In genomic region chr1:136116183-136116582, GRCm38 (mm10) we compare ENCODE assay signal across 8 mouse cellular contexts. TPM values are rescaled to one million over a fixed set of nuclear protein-coding genes. Genes with fewer than 3 reads are reported as not detected.
DNase-seq lines count a peak whose midpoint lies in the region; ATAC-seq and TF ChIP-seq lines count a peak whose summit lies in the region.

No protein-coding gene starts in this region.

- TF ChIP-seq CTCF in cerebellum, adult 2 months (IDR thresholded peaks at IDR 0.05; ENCODE audit: borderline replicate concordance, insufficient read depth, low read depth, low read length): peak; percentile 51; the same call in 1 of the 2 replicates

- 46% methylated on average over 3 of the region's 3 CpGs for WGBS in cerebellum, adult 2 months
- WGBS in embryonic facial prominence, embryonic 14.5 days: 24% methylated on average over 3 of the region's 3 CpGs

- H3K4me1 ChIP-seq in cerebellum, adult 2 months (ENCODE audit: control insufficient read depth, insufficient read depth, low read length): no peaks in the 10 kb centered on the region
- 0 out of 2 replicates have a peak, but pooled peaks cover 5% of the 10 kb centered on the region for H3K4me1 ChIP-seq in embryonic facial prominence, embryonic 14.5 days (ENCODE audit: control insufficient read depth, insufficient read depth, low read length)

- H3K4me3 ChIP-seq in cerebellum, adult 2 months (replicated peaks; ENCODE audit: insufficient read depth, low read depth, low read length): no peak overlapping the region
- H3K4me3 ChIP-seq in embryonic facial prominence, embryonic 14.5 days (ENCODE audit: low read depth, low read length): no peak overlapping the region

- no peaks in the 10 kb centered on the region for H3K27me3 ChIP-seq in cerebellum, adult 2 months (ENCODE audit: control insufficient read depth, insufficient read depth, low read length)
- no peaks in the 10 kb centered on the region for H3K27me3 ChIP-seq in embryonic facial prominence, embryonic 14.5 days (replicated peaks; ENCODE audit: control insufficient read depth, insufficient read depth, low read length)

- H3K9ac ChIP-seq in embryonic facial prominence, embryonic 14.5 days (ENCODE audit: low read depth, low read length): no peak overlapping the region

- no peaks in the 10 kb centered on the region for H3K9me3 ChIP-seq in embryonic facial prominence, embryonic 14.5 days (ENCODE audit: control insufficient read depth, low read length)

- ATAC-seq in cerebellum, adult (ENCODE audit: insufficient number of reproducible peaks, low FRiP score, low TSS enrichment): no peak
- no peak for ATAC-seq in embryonic facial prominence, embryonic 14.5 days (ENCODE audit: low read depth)

- H3K36me3 ChIP-seq in embryonic facial prominence, embryonic 14.5 days (ENCODE audit: control insufficient read depth, insufficient read depth, low read length): no peaks in the 10 kb centered on the region

- no peak overlapping the region for H3K4me2 ChIP-seq in embryonic facial prominence, embryonic 14.5 days (ENCODE audit: low read depth, low read length)

- no peak for TF ChIP-seq POLR2A in cerebellum, adult 2 months (IDR thresholded peaks at IDR 0.05; ENCODE audit: borderline replicate concordance, insufficient read depth, low read length)

- DNase-seq in cerebellum, adult 2 months: peak; percentile 21 to 45
- DNase-seq in layer of hippocampus, postnatal 10 days (ENCODE audit: low spot score in 2 of 2): peak; percentile 69 to 75
- DNase-seq in layer of hippocampus, adult 8-10 months (ENCODE audit: low spot score in 2 of 2): no peak
- DNase-seq in MN1 (ENCODE audit: low spot score): peak; percentile 55
- DNase-seq in embryonic facial prominence, embryonic 14.5 days (ENCODE audit: low spot score): peak; percentile 56
- peak; percentile 72 for DNase-seq in lung, postnatal 25 days (ENCODE audit: low spot score)
- peak; percentile 70 to 74 for DNase-seq in spleen, postnatal 36 days (ENCODE audit: low spot score in 2 of 2)

- H3K27ac ChIP-seq in cerebellum, adult 2 months (ENCODE audit: insufficient read depth, low read length): no peak overlapping the region
- H3K27ac ChIP-seq in embryonic facial prominence, embryonic 14.5 days (replicated peaks; ENCODE audit: low read depth, low read length): no peak overlapping the region

RNA-seq across cellular contexts. Expression of gene Kif21b, which starts 15.0 kb away (rescaled TPM):
- 19.1 and 21.0 TPM in 2 replicates for polyA plus RNA-seq in cerebellum, adult 2 months (2012; rRNA removed)
- 100 to 1,000 TPM; 182 to 199 TPM for total RNA-seq in layer of hippocampus, postnatal 10 days (2021)
- 10 to 100 TPM; 42.0 to 44.3 (median 42.9) TPM for total RNA-seq in layer of hippocampus, adult 8-10 months (2022)
- 2.8 and 3.3 TPM in 2 replicates for polyA plus RNA-seq in embryonic facial prominence, embryonic 14.5 days (2014; fragmentation: Nextera tagmentation; extraction: Ambion mirVana)

Comparison
In these comparisons a context has a peak if more than half of its experiments do, and no peak if none do; other contexts are left out.
1. DNase-seq: peak in cerebellum, adult 2 months (2 of 2), layer of hippocampus, postnatal 10 days (2 of 2), MN1 (single experiment), embryonic facial prominence, embryonic 14.5 days (single experiment), lung, postnatal 25 days (single experiment) and spleen, postnatal 36 days (2 of 2); none in layer of hippocampus, adult 8-10 months (0 of 2).
2. RNA of gene Kif21b, which starts 15.0 kb away (total RNA-seq): 182 to 199 TPM in layer of hippocampus, postnatal 10 days; 42.0 to 44.3 TPM in layer of hippocampus, adult 8-10 months; every median in the first group is over 4 times any median in the second.